Mouse (Mus musculus): ENCODE measurements around the gene Tbcel. TPM values are rescaled to one million over a fixed set of nuclear protein-coding genes. Genes with fewer than 3 reads are reported as not detected.

The Tbcel gene
- total RNA-seq, 1 experiment, result 9.1 TPM

- Histone ChIP-seq H3K9me3 (ENCODE audit: control insufficient read depth, insufficient read depth, low read depth, low read length) (no peaks in the 10 kb centered on the region), H3K4me1 (ENCODE audit: control insufficient read depth in 2 of 2, insufficient read depth in 2 of 2, low read length in 2 of 2, poor library complexity in 1 of 2) (peaks cover under 1 to 6% of the 10 kb centered on the region in 2 experiments; a peak in 1 of 4 replicates), H3K36me3 (ENCODE audit: control insufficient read depth, insufficient read depth, low read length, poor library complexity, severe bottlenecking) (peaks cover 12% of the 10 kb centered on the region; the same call in 1 of the 2 replicates), H3K27ac (ENCODE audit: insufficient read depth, low read depth, low read length, poor library complexity, severe bottlenecking) (no peak overlapping the region), H3K9ac (ENCODE audit: insufficient read depth, low read depth, low read length, poor library complexity, severe bottlenecking) (no peak overlapping the region), H3K4me3 (ENCODE audit: insufficient read depth in 1 of 2, low read depth in 1 of 2, low read length in 2 of 2, poor library complexity in 1 of 2, severe bottlenecking in 1 of 2) (no peak overlapping the region)
- in situ Hi-C loops (cut with MboI; ENCODE audit: low sequenced_read_pairs in 2 of 2, unreplicated experiment in 2 of 2), result no loop called here
- no peak for TF ChIP-seq HCFC1 (IDR thresholded peaks at IDR 0.05; ENCODE audit: borderline replicate concordance, insufficient read depth, low read length)
- TF ChIP-seq ZNF384 (IDR thresholded peaks at IDR 0.05; ENCODE audit: low read depth, low read length), result no peak
- TF ChIP-seq ZC3H11A (IDR thresholded peaks at IDR 0.05; ENCODE audit: borderline replicate concordance, low read depth, low read length), result no peak
- no peak for TF ChIP-seq CHD2 (IDR thresholded peaks at IDR 0.05; ENCODE audit: low read depth, low read length)
- TF ChIP-seq MAFK (IDR thresholded peaks at IDR 0.05; ENCODE audit: insufficient read depth, low read depth, low read length), result no peak
- DNase-seq (ENCODE audit: low read depth, low spot score), result no peak
Measured at GRCm38 (mm10) chr9:42418786-42419185, 88.8 kb downstream of the Tbcel start.

DNA sequence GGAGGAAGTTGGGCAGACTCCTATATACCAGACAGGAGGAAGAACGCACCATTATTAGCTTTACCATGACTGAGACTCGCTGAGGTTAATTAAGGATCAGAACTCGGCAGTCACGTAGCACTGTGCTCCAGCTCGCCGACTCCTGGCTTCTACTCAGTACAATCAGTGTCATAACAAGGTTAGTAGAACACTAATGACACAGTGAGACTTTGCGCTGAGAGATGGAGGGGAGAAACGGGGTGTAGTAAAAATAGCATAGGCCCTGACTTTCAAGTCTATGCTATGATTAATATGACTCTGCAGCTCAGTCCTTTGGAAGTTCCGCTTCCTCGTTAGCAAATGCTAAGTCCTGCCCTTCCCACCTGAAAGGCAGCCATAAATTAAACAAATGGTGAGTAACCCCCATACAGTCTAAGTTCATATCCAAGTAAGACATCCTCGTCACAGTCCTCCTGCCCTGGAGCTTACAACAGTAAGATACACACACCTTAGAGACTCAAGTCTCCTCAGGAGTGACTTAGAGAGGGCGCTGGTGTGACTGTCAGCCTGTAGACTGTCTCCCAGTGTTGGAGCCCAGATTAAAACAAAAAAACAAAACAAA, 90.2 kb downstream of the Tbcel start:
- H3K4me1 ChIP-seq (ENCODE audit: control insufficient read depth in 2 of 2, insufficient read depth in 2 of 2, low read length in 2 of 2, poor library complexity in 1 of 2), result peaks cover 0 to 6% of the 10 kb centered on the region in 2 experiments; a peak in 1 of 4 replicates
- H3K9ac ChIP-seq (ENCODE audit: insufficient read depth, low read depth, low read length, poor library complexity, severe bottlenecking), result no peak overlapping the region
- no peaks in the 10 kb centered on the region for H3K9me3 ChIP-seq (ENCODE audit: control insufficient read depth, insufficient read depth, low read depth, low read length)
- no peak overlapping the region for H3K27ac ChIP-seq (ENCODE audit: insufficient read depth, low read depth, low read length, poor library complexity, severe bottlenecking)
- in situ Hi-C loops (cut with MboI; ENCODE audit: low sequenced_read_pairs in 2 of 2, unreplicated experiment in 2 of 2), result no loop called here
- H3K36me3 ChIP-seq (ENCODE audit: control insufficient read depth, insufficient read depth, low read length, poor library complexity, severe bottlenecking), result peaks cover 12% of the 10 kb centered on the region; the same call in 1 of the 2 replicates
- DNase-seq (ENCODE audit: low read depth, low spot score), result no peak
- TF ChIP-seq MAFK (IDR thresholded peaks at IDR 0.05; ENCODE audit: insufficient read depth, low read depth, low read length) (no peak), HCFC1 (IDR thresholded peaks at IDR 0.05; ENCODE audit: borderline replicate concordance, insufficient read depth, low read length) (no peak), CHD2 (IDR thresholded peaks at IDR 0.05; ENCODE audit: low read depth, low read length) (no peak), ZNF384 (IDR thresholded peaks at IDR 0.05; ENCODE audit: low read depth, low read length) (no peak), ZC3H11A (IDR thresholded peaks at IDR 0.05; ENCODE audit: borderline replicate concordance, low read depth, low read length) (no peak)
- no peak overlapping the region for H3K4me3 ChIP-seq (ENCODE audit: insufficient read depth in 1 of 2, low read depth in 1 of 2, low read length in 2 of 2, poor library complexity in 1 of 2, severe bottlenecking in 1 of 2)

DNA sequence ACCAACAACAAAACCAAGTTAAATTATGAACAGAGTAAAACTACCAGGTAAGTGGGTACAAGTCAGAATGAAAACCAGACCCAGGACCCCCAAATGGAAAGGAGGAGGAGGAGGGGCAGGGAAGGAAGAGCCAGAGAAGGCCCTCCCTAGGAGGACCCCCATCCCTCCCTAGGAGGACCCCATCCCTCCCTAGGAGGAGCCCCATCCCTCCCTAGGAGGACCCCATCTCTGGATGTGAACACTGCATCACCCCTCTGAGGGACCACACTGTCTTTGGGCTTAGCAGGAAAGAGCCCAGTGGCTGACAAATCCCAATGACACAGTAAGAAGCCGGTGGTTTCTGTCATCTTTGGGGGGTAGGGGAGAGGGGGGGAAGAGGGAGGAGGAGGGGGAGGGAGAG, 92.4 kb downstream of the Tbcel start:
- H3K27ac ChIP-seq (ENCODE audit: insufficient read depth, low read depth, low read length, poor library complexity, severe bottlenecking), result no peak overlapping the region
- no peak overlapping the region for H3K9ac ChIP-seq (ENCODE audit: insufficient read depth, low read depth, low read length, poor library complexity, severe bottlenecking)
- TF ChIP-seq ZC3H11A (IDR thresholded peaks at IDR 0.05; ENCODE audit: borderline replicate concordance, low read depth, low read length) (no peak), HCFC1 (IDR thresholded peaks at IDR 0.05; ENCODE audit: borderline replicate concordance, insufficient read depth, low read length) (no peak), MAFK (IDR thresholded peaks at IDR 0.05; ENCODE audit: insufficient read depth, low read depth, low read length) (no peak), ZNF384 (IDR thresholded peaks at IDR 0.05; ENCODE audit: low read depth, low read length) (no peak), CHD2 (IDR thresholded peaks at IDR 0.05; ENCODE audit: low read depth, low read length) (no peak)
- no peak overlapping the region for H3K4me3 ChIP-seq (ENCODE audit: insufficient read depth in 1 of 2, low read depth in 1 of 2, low read length in 2 of 2, poor library complexity in 1 of 2, severe bottlenecking in 1 of 2)
- H3K9me3 ChIP-seq (ENCODE audit: control insufficient read depth, insufficient read depth, low read depth, low read length), result no peaks in the 10 kb centered on the region
- H3K36me3 ChIP-seq (ENCODE audit: control insufficient read depth, insufficient read depth, low read length, poor library complexity, severe bottlenecking), result peaks cover 6% of the 10 kb centered on the region; the same call in 1 of the 2 replicates
- DNase-seq (ENCODE audit: low read depth, low spot score), result no peak
- H3K4me1 ChIP-seq (ENCODE audit: control insufficient read depth in 2 of 2, insufficient read depth in 2 of 2, low read length in 2 of 2, poor library complexity in 1 of 2), result peaks cover 0 to 6% of the 10 kb centered on the region in 2 experiments; a peak in 1 of 4 replicates
- in situ Hi-C loops (cut with MboI; ENCODE audit: low sequenced_read_pairs in 2 of 2, unreplicated experiment in 2 of 2), result no loop called here

- Histone ChIP-seq H3K36me3 (ENCODE audit: control insufficient read depth, insufficient read depth, low read length, poor library complexity, severe bottlenecking) (peaks cover 6% of the 10 kb centered on the region; the same call in 1 of the 2 replicates), H3K4me1 (ENCODE audit: control insufficient read depth in 2 of 2, insufficient read depth in 2 of 2, low read length in 2 of 2, poor library complexity in 1 of 2) (peaks cover 0 to 6% of the 10 kb centered on the region in 2 experiments; a peak in 1 of 4 replicates), H3K9me3 (ENCODE audit: control insufficient read depth, insufficient read depth, low read depth, low read length) (no peaks in the 10 kb centered on the region), H3K4me3 (ENCODE audit: insufficient read depth in 1 of 2, low read depth in 1 of 2, low read length in 2 of 2, poor library complexity in 1 of 2, severe bottlenecking in 1 of 2) (no peak overlapping the region), H3K27ac (ENCODE audit: insufficient read depth, low read depth, low read length, poor library complexity, severe bottlenecking) (no peak overlapping the region), H3K9ac (ENCODE audit: insufficient read depth, low read depth, low read length, poor library complexity, severe bottlenecking) (no peak overlapping the region)
- no peak for TF ChIP-seq MAFK (IDR thresholded peaks at IDR 0.05; ENCODE audit: insufficient read depth, low read depth, low read length)
- TF ChIP-seq HCFC1 (IDR thresholded peaks at IDR 0.05; ENCODE audit: borderline replicate concordance, insufficient read depth, low read length), result no peak
- TF ChIP-seq ZC3H11A (IDR thresholded peaks at IDR 0.05; ENCODE audit: borderline replicate concordance, low read depth, low read length), result no peak
- no peak for TF ChIP-seq ZNF384 (IDR thresholded peaks at IDR 0.05; ENCODE audit: low read depth, low read length)
- no peak for TF ChIP-seq CHD2 (IDR thresholded peaks at IDR 0.05; ENCODE audit: low read depth, low read length)
- in situ Hi-C loops (cut with MboI; ENCODE audit: low sequenced_read_pairs in 2 of 2, unreplicated experiment in 2 of 2), result no loop called here
- no peak for DNase-seq (ENCODE audit: low read depth, low spot score)
Measured at GRCm38 (mm10) chr9:42413345-42413744, 94.3 kb downstream of the Tbcel start.
